Mouse (Mus musculus) E14TG2a.4 (cell line): Measurements from ENCODE around the gene Clp1.

Source experiments
- CTCF ChIP-seq: conservative IDR thresholded peaks from 2 replicates; pipeline ENCODE4 v1.5.1; 2014; ENCODE audit warnings: low read length
- NANOG ChIP-seq: IDR thresholded peaks from 2 replicates; pipeline ENCODE4 v1.6.1; 2014; ENCODE audit warnings: borderline replicate concordance, low read length, mixed read lengths
- POU5F1 ChIP-seq: IDR thresholded peaks from 2 replicates; pipeline ENCODE4 v1.6.1; 2014; ENCODE audit warnings: low read length, borderline replicate concordance

GRCm38 (mm10) chr2:84705295-84705694 lies 21.9 kb downstream of the Clp1 start:
- TF ChIP-seq CTCF (no peak), NANOG (no peak), POU5F1 (no peak)
